Mouse (Mus musculus): Measurements from ENCODE around the gene 4933402D24Rik.

Gene 4933402D24Rik

DNA sequence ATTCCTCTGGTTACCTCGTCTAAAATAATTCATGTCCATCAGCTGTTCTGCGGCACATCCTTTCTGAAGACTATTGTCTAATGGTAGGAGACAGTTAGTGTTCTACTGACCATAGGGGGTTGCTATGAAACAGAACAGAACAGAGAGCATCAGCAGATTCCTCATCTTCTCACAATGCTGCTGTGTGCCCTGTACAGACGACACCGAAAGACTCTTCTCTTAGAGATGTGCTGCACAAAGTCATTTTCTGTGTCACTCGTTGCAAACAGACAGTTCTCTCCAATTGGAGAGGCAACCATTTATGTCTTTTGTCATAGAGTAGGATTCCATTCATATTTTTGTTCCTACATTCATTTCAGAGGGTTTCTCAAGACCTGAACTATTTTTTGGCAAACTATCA lies at the start of gene 4933402D24Rik:
Gene 4933402D24Rik (minus strand): TSS at position 101 of the 400 bp plus-strand sequence.
- no peak for DNase-seq (ENCODE audit: low read depth, low spot score)

DNA sequence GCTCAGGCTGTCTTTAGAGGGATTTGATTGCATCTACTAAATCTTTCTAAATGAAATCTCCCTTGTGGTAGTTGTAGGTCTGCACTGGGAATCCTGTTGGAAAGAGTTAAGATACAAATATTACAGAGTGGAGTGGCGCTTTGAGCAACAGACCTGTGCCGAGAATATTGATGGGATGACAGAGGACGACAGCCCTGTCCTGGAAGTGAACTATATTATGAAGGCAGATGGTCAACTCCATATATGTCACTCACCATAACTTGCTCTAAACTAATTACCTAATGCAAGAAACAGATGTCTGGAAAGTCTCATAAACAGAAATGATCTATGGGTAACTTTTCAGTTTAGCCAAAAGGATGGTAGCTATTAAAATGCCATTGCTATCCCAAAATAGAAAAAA lies 39.5 kb upstream of the 4933402D24Rik start:
- no peak for DNase-seq (ENCODE audit: low read depth, low spot score)

DNA sequence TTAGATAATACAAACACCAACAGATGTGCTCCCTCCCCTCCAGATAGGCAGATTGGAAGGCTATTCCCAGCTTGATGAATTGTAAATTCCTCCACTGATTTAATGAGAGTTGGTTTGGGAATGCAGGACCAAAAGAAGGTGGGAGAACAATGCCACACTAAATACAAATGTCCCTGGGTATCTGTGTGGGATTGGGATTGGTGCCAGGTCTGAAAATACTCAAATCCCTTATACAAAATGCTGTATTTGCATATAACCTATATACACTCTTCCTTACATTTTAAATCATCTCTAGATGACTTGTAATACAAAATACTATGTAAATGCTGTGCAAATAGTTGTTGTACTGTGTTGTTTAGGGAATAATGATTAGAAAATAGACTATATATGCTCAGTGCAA lies 36.0 kb upstream of the 4933402D24Rik start:
- no peak for DNase-seq (ENCODE audit: low read depth, low spot score)

DNA sequence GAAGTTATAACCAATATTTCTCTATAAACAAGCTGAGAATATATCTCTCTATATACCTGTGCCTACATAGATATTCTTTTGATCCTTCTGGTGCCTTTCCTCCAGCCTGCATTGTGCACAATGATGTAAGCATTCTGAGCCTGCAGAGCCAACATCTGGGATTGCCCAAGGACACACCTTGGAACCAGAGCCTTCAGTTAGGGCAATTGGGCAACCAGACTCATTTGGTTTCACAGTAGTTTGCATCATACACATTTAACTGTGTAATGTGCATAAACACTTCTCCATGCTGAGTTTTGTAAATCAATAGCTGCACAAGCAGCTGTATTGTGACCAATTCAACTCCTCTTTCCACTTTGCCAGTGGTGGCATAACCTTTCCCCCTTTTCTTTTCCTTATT lies 25.3 kb upstream of the 4933402D24Rik start:
- no peak for DNase-seq (ENCODE audit: low read depth, low spot score)

DNA sequence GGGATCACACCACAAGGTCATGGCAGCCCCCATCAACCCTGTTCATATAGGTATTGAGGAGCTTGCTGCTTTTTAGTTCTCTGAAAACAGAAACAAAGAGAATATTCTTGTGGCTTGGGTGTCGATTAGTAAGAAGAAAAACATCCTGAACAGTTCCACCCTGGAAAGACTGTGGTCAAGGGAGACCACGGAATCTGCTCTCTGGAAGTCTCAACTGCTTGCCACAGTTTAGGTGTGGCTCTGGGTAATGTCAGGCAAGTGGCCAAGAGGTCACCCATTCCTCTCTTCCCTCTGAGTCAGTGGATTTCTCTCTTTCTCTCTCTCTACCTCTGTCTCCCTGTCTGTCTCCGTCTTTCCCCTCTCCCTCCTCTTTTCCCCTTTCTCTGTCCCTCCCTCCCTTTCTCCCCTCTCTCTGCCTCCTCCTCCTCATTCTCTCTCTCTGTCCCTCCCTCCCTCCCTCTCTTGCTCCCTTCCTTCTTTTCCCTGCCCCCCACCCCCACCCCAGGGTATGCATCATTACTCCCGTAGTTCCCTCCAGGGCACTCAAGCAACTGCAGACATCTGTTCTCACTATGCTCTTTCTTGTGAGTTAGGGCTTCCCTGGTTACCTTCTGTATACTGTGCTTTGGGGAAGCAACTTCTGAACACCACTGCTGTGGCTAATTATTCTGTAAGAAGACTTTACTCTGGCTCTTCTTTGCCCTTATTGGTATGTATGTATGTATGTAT lies 8.0 kb upstream of the 4933402D24Rik start:
- no peak for DNase-seq (ENCODE audit: low read depth, low spot score)

- no peak for DNase-seq (ENCODE audit: low read depth, low spot score)
These were observed 7.3 kb upstream of the 4933402D24Rik start for GRCm38 (mm10) chr1:63776396-63776795.

GRCm38 (mm10) chr1:63770309-63770708 lies 1.2 kb upstream of the 4933402D24Rik start:
- no peak for DNase-seq (ENCODE audit: low read depth, low spot score)

GRCm38 (mm10) chr1:63768112-63768511 lies 955 bp downstream of the 4933402D24Rik start:
- no peak for DNase-seq (ENCODE audit: low read depth, low spot score)

DNA sequence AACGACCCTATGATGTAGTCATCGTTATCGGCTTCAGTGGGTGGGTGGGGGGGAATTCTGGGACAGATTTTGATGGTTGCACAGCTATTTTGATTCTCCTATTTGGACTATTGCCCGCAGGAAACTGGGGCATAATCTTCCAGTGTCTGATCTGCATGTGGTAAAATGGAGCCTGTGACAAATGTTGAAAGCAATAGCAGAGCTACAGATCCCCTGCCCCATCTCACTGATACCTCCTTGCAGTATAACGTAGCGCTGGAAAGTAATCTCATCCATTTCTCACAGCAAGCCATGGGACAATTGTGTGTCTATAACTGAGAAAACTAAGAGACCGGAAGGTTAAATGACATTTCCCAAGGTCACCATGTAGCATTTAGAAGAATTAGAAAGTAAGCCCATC lies 4.7 kb downstream of the 4933402D24Rik start:
- no peak for DNase-seq (ENCODE audit: low read depth, low spot score)

DNA sequence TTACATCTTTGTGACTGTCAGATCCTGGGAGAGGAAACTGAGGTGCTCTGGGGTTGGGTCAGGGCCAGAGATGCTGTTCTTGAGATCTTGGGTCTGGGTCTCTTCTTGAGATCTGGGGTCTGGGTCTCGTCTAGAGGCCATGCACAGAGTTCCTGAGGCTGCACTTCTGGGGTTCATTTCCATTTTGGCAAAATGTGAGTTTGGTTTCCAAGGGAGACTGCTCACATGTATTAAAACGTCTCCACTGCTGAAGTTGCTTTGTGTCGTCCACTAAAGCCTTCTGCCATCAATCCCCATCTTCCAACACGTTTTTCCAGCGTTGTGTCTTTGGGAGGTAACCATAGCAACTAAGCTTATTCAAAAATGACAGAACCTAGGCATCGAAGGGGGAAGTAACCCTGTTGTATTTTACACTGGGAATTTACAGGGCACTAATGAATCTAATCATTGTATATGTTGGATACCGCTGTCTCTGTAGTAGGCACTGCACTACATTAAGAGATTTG lies 5.1 kb downstream of the 4933402D24Rik start:
- no peak for DNase-seq (ENCODE audit: low read depth, low spot score)

GRCm38 (mm10) chr1:63763212-63763694 lies 5.8 kb downstream of the 4933402D24Rik start:
- no peak for DNase-seq (ENCODE audit: low read depth, low spot score)

DNA sequence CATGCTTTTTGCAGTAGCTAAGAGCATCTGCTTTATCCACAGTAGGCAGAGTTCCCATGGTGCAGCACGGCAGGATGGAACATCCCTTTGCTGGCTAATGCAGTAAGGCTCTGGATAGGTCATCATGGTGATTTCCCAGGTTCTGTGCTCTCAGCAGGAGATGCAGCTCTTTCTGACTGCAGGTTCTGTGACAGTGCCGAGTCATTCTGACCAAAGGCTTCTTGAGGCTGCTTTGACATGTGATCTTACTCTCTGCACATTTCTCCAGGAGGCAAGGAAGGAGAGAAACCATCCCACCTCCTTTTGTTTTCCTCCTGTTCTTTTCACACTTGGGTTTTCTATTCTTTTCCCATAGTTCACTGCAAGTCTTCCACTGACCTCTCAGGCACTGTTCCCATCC lies 13.1 kb downstream of the 4933402D24Rik start:
- peak; percentile 23 for DNase-seq (ENCODE audit: low read depth, low spot score)

DNA sequence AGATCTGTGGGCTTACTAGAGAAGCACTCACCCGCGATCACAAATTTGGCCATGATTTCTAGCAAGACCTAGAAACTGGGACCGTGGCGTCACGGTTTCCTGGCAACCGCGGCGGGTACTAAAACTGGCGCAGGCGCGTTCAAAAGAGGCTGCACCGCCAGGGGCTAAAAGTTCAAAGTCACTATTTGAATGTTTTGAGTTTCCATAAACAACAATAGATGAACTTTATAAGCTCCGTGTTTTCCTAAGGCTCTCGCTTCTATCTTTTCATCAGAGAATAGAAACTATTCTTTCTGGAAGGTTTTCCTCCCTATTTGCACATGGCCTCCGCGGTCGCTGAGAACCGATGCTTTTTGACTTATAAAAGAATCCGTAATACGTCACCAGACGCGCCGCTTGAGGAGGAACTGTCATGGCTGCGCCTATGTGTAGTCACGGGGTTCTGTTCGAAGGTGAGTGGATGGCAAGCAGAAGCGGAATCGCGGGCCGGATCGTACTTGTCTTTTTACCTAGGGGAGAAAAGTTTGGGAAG lies 38.8 kb downstream of the 4933402D24Rik start, which contains the start of the genes Mdh1b and Fastkd2:
Gene Mdh1b (minus strand): TSS at position 79 of the 532 bp plus-strand sequence.
Gene Fastkd2 (plus strand): TSS at position 375 of the 532 bp plus-strand sequence.
- DNase-seq (ENCODE audit: low read depth, low spot score): peak; percentile 95

GRCm38 (mm10) chr1:63729796-63730195 lies 39.3 kb downstream of the 4933402D24Rik start:
- DNase-seq (ENCODE audit: low read depth, low spot score): no peak

DNA sequence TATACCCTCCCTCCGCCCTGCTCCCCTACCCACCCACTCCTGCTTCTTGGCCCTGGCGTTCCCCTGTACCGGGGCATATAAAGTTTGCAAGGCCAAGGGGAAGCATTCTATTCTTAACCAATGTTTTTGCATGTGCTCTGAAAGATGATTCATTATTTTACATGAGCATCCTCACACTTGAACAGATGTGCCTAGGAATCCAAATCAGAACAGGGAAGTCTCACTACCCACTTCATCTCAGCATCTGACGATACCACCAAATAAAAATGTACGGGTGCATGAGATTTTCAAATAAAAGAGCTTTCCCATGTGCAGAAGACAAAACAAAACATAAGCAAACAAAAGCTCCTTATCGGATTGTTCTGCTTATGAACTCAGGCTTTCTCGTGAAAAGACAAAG lies 48.9 kb downstream of the 4933402D24Rik start:
- no peak for DNase-seq (ENCODE audit: low read depth, low spot score)

GRCm38 (mm10) chr1:63708876-63709275 lies 60.2 kb downstream of the 4933402D24Rik start:
- no peak for DNase-seq (ENCODE audit: low read depth, low spot score)

- DNase-seq (ENCODE audit: low read depth, low spot score): no peak
These were observed 63.3 kb downstream of the 4933402D24Rik start for GRCm38 (mm10) chr1:63705733-63706132.

Measured in ZHBTc4 (cell line).